Mouse (Mus musculus) frontal cortex, postnatal 10 days (tissue): Measurements from ENCODE around the gene Mier2.

Source experiments
- DNase-seq, 2 experiments: peaks; one replicate each; pipeline ENCODE4 v3.0.0; 2022; ENCODE audit warnings: low spot score in 2 of 2, mixed read lengths in 1 of 2

Gene Mier2

GRCm38 (mm10) chr10:79502830-79503644 lies 52.0 kb downstream of the Mier2 start:
- no peak for DNase-seq

DNA sequence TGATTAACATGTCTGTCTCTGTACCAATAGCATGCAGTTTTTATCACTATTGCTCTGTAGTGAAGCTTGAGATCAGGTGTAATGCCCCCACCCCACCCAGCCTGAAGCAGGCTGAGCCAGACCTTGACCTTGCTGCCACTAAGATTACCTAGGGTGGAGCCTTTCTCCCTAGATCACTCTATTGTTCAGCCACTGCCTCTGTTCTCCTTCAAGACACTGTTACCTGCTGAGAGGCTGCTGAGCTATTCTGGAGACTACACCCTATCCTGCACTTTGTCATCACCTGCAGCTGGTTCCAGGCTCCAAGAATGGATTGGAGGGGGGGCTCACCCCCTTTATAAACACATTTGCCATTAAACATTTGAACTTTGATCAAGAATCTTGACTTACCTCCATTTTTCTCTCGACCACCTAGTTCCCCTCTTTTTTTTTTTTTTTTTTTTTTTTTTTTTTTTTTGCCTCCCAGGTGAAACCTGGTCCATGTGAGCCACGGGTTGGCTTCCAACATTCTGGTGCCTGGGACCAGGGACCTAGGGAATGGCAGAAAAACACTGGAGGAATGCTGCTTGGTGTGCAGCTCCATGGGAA lies 58.2 kb downstream of the Mier2 start:
- DNase-seq, result no peak

GRCm38 (mm10) chr10:79495886-79496285 lies 59.1 kb downstream of the Mier2 start:
- DNase-seq, result no peak
